Mouse (Mus musculus) kidney, postnatal 0 days (tissue): ENCODE measurements around the gene Dbndd2. TPM values are rescaled to one million over a fixed set of nuclear protein-coding genes. Genes with fewer than 3 reads are reported as not detected.

Experiments used
- ATAC-seq: fragments of 200-750 bp; cut with Nextera tagmentation; replicated peaks from 2 replicates; pipeline ENCODE4 v1.8.0; 2017; ENCODE audit warnings: low read depth, moderate number of reproducible peaks, moderate TSS enrichment, moderate library complexity; ENCODE audit not compliant: low FRiP score
- DNase-seq: peaks from one replicate; pipeline ENCODE4 v3.0.0-alpha.2; 2016; ENCODE audit warnings: low spot score
- H3K27ac ChIP-seq: fragments of 300-500 bp; sonication (generic); 2 replicates; pipeline ENCODE4 v1.5.1; 2014; ENCODE audit warnings: mild to moderate bottlenecking
- H3K27me3 ChIP-seq: fragments of 300-500 bp; sonication (generic); 2 replicates; pipeline ENCODE4 v1.6.1; 2014; ENCODE audit warnings: low read length, mixed read lengths; ENCODE audit not compliant: insufficient read depth
- H3K36me3 ChIP-seq: fragments of 300-500 bp; sonication (generic); 2 replicates; pipeline ENCODE4 v1.6.1; 2014; ENCODE audit warnings: low read length, mixed read lengths; ENCODE audit not compliant: insufficient read depth
- H3K4me1 ChIP-seq: fragments of 300-500 bp; sonication (generic); replicated peaks from 2 replicates; pipeline ENCODE4 v1.6.1; 2014; ENCODE audit warnings: antibody characterized with exemption, low read length, mixed read lengths; ENCODE audit not compliant: insufficient read depth
- H3K4me2 ChIP-seq: fragments of 300-500 bp; sonication (generic); 2 replicates; pipeline ENCODE4 v1.6.1; 2014; ENCODE audit warnings: mild to moderate bottlenecking, low read length, moderate library complexity, mixed read lengths
- H3K4me3 ChIP-seq: fragments of 300-500 bp; sonication (generic); replicated peaks from 2 replicates; pipeline ENCODE4 v1.5.1; 2014; ENCODE audit warnings: low read depth, low read length
- H3K9ac ChIP-seq: fragments of 300-500 bp; sonication (generic); 2 replicates; pipeline ENCODE4 v1.6.1; 2014; ENCODE audit warnings: low read depth, low read length
- H3K9me3 ChIP-seq: fragments of 300-500 bp; sonication (generic); replicated peaks from 2 replicates; pipeline ENCODE4 v1.6.1; 2016; ENCODE audit warnings: low read length, inconsistent platforms, mixed read lengths
- CTCF ChIP-seq: IDR thresholded peaks from 2 replicates; pipeline ENCODE4 v1.5.1; 2016; ENCODE audit warnings: antibody characterized with exemption, low read depth, mild to moderate bottlenecking, moderate library complexity
- WGBS: fragments of 180-500 bp; shearing (Covaris S2); extraction: QIAGEN DNeasy Blood & Tissue Kit; methylation state at CpG from one replicate; pipeline ENCODE4 v1.1.7; 2014; 5-methylcytosine and 5-hydroxymethylcytosine counted together
- polyA plus RNA-seq: library from polyadenylated mRNA; unstranded; fragments of >200 nt; fragmentation: Nextera tagmentation; extraction: Ambion mirVana; gene quantifications from 2 replicates; pipeline ENCODE4 v1.2.1, GENCODE M21; 2015

Dbndd2 gene
- polyA plus RNA-seq, 1 experiment from 2014 or later: 23.3 TPM

GRCm38 (mm10) chr2:164505619-164506347 is 19.9 kb downstream of the Dbndd2 start:
- Histone ChIP-seq H3K4me3 (no peak overlapping the region), H3K36me3 (peaks cover 43% of the 10 kb centered on the region), H3K4me2 (no peak overlapping the region), H3K9me3 (no peaks in the 10 kb centered on the region), H3K27me3 (no peaks in the 10 kb centered on the region), H3K9ac (no peak overlapping the region), H3K27ac (no peak overlapping the region), H3K4me1 (no peaks in the 10 kb centered on the region)
- peak; percentile 21; the same call in 1 of the 2 replicates for TF ChIP-seq CTCF
- DNase-seq: no peak
- WGBS: 90% methylated on average over 4 of the region's 4 CpGs
- no peak for ATAC-seq

- ATAC-seq: no peak
- H3K4me1 ChIP-seq: no peaks in the 10 kb centered on the region
Observed at GRCm38 (mm10) chr2:164507811-164508210, 21.9 kb downstream of the Dbndd2 start.

GRCm38 (mm10) chr2:164510621-164511190 is 24.8 kb downstream of the Dbndd2 start:
- H3K27me3 ChIP-seq: no peaks in the 10 kb centered on the region
- TF ChIP-seq CTCF: no peak
- H3K4me2 ChIP-seq: no peak overlapping the region
- DNase-seq: no peak
- no peak overlapping the region for H3K4me3 ChIP-seq
- 46% methylated on average over 5 of the region's 5 CpGs for WGBS
- no peaks in the 10 kb centered on the region for H3K9me3 ChIP-seq
- H3K36me3 ChIP-seq: 0 out of 2 replicates have a peak, but pooled peaks cover 4% of the 10 kb centered on the region
- no peak overlapping the region for H3K9ac ChIP-seq
- no peaks in the 10 kb centered on the region for H3K4me1 ChIP-seq
- no peak; the same call in 1 of the 2 replicates for ATAC-seq
- H3K27ac ChIP-seq: peak overlapping the region; percentile 51; the same call in 1 of the 2 replicates

More at GRCm38 (mm10) chr2:164507811-164508210, 21.9 kb downstream of the Dbndd2 start:
- TF ChIP-seq CTCF: no peak
- no peak overlapping the region for H3K27ac ChIP-seq
- peaks cover 26% of the 10 kb centered on the region for H3K36me3 ChIP-seq
- no peak overlapping the region for H3K9ac ChIP-seq
- 93% methylated on average over 19 of the region's 19 CpGs for WGBS
- H3K9me3 ChIP-seq: no peaks in the 10 kb centered on the region
- no peak overlapping the region for H3K4me2 ChIP-seq
- H3K4me3 ChIP-seq: no peak overlapping the region
- no peak for DNase-seq
- no peaks in the 10 kb centered on the region for H3K27me3 ChIP-seq

- Histone ChIP-seq H3K4me2 (no peak overlapping the region), H3K27me3 (no peaks in the 10 kb centered on the region), H3K9me3 (no peaks in the 10 kb centered on the region), H3K27ac (0 out of 2 replicates have a peak overlapping the region, but pooled peaks have one; percentile 37), H3K9ac (no peak overlapping the region), H3K36me3 (no peaks in the 10 kb centered on the region), H3K4me1 (no peaks in the 10 kb centered on the region), H3K4me3 (no peak overlapping the region)
- ATAC-seq (no peak), DNase-seq (no peak)
- no peak for TF ChIP-seq CTCF
- WGBS: 60% methylated on average over 11 of the region's 14 CpGs
Observed at GRCm38 (mm10) chr2:164512121-164512909, 26.4 kb downstream of the Dbndd2 start.

DNA sequence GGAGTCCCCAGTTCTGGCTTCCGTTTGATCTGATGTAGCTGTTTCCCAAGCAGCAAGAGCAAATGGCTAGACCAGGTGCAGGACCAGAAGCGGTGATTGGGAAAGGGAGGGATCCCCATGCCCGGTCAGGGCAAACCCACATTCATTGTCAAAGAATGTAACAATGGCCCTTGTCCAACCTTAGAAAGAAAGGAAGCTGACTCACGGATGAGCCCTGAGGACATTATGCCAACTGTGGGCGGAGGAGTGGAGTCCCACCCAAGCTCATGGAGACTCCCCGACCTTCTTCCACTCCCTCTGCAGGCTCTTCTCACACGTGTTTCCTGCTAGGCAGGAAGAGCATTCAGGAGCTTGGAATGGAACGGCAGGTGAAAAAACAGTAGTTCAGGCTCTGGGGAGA is 27.5 kb downstream of the Dbndd2 start:
- no peaks in the 10 kb centered on the region for H3K4me1 ChIP-seq
- no peak overlapping the region for H3K4me3 ChIP-seq
- no peak for TF ChIP-seq CTCF
- no peak for ATAC-seq
- DNase-seq: peak; percentile 42
- no peaks in the 10 kb centered on the region for H3K27me3 ChIP-seq
- WGBS: 58% methylated on average over 8 of the region's 8 CpGs
- no peak overlapping the region for H3K4me2 ChIP-seq
- no peaks in the 10 kb centered on the region for H3K36me3 ChIP-seq
- H3K27ac ChIP-seq: no peak overlapping the region
- no peaks in the 10 kb centered on the region for H3K9me3 ChIP-seq
- no peak overlapping the region for H3K9ac ChIP-seq

GRCm38 (mm10) chr2:164514916-164515315 is 29.0 kb downstream of the Dbndd2 start:
- H3K4me1 ChIP-seq: no peaks in the 10 kb centered on the region
- no peaks in the 10 kb centered on the region for H3K36me3 ChIP-seq
- DNase-seq (no peak), ATAC-seq (no peak)
- no peak overlapping the region for H3K4me2 ChIP-seq
- no peak overlapping the region for H3K27ac ChIP-seq
- no peaks in the 10 kb centered on the region for H3K9me3 ChIP-seq
- no peak overlapping the region for H3K9ac ChIP-seq
- no peaks in the 10 kb centered on the region for H3K27me3 ChIP-seq
- no peak for TF ChIP-seq CTCF
- no peak overlapping the region for H3K4me3 ChIP-seq
- 83% methylated on average over 3 of the region's 3 CpGs for WGBS
